Mouse (Mus musculus): ENCODE measurements around the gene 1700028P14Rik.

Gene 1700028P14Rik

DNA sequence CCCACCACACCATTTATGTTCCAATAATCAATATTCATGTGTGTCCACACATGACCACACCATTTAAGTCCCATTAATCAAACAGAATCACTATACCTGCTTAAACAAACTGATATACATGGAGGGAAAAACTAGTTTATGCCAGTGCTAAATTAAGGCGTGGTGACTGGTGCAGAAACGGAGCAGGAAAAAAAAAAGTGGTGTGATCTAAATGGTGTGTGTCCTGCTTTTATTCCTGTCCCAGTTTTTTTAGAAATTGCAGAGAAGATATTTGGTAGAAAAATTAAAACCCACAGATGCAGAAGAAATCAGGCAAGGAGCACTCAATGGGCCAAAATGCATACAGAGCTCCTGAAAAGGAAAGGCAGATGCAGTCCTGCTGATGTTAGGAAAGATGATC lies 44.7 kb downstream of the 1700028P14Rik start:
- DNase-seq (ENCODE audit: low read depth, low spot score), result no peak

DNA sequence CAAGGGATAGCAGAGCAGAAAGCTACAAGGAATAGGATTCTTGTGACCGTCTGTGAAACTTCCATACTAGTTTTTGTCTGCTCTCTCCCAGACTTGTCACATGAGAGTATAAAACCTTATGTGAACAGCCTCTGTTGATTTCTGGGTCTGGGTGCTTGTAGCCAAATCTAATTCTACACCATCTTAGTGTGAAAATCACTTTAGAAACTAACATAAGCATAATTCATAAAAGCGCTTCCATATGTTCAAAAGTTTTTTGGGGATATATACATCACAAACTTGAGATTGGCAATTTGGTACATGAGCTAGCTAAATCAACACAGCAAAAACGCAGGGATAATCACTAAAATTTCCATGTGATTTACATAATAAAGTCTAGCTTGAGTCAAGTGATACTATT lies 57.7 kb downstream of the 1700028P14Rik start:
- no peak for DNase-seq (ENCODE audit: low read depth, low spot score)

DNA sequence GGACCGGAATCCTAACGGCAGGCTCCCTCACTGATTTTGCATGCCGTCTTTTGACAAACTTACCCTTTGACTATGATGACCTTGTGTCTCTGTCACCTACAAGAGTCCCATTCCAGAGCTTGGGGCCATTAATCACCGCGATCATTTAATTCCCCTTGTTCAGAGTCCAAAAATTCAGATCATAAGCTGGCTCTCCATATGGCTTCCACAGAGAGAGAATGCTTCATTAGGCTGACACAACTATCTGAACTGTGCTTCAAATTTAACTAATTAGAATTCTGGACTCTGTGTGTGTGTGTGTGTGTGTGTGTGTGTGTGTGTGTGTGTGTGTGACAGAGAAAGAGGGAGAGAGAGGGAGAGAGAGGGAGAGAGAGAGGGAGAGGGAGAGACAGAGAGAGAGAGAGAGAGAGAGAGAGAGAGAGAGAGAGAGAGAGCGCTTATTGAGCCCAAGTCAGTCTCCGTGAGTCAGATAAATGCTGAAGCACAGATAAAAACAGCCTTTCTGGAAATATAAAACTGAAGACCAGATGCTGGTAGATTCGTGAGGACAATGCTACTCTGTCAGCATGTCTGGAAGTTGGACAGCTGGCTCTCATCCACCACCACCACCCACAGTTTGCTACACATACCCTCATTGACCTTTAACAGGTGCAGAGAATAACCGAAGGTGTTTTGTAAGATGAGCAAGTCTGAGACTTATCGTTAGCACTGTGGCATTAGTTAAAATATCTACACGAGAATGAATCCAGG lies 73.8 kb downstream of the 1700028P14Rik start:
- DNase-seq (ENCODE audit: low read depth, low spot score), result peak; percentile 12

GRCm38 (mm10) chr19:23576685-23577084 lies 75.9 kb downstream of the 1700028P14Rik start:
- no peak for DNase-seq (ENCODE audit: low read depth, low spot score)

- DNase-seq (ENCODE audit: low read depth, low spot score), result no peak
Observed at GRCm38 (mm10) chr19:23563693-23564092, 88.9 kb downstream of the 1700028P14Rik start.

DNA sequence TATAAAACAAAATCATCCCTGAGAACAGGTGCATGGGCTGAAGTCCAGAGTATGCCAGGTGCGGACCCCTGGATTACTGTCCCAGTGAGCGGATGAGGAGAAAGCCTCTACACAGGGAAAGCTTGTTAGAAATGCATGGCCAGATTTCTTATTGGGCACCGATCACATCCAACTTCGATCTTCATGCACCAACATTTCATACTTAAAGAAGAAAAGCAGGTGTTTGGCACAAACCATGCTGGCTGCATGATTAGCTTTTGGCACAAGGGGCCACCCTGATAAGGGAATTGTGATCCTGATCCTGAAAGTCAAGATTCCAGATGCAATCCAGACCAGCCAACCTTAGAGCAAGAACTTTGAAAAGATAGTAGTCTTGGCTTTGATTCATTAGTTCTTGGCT lies 90.0 kb downstream of the 1700028P14Rik start:
- DNase-seq (ENCODE audit: low read depth, low spot score), result no peak

GRCm38 (mm10) chr19:23562061-23562460 lies 90.6 kb downstream of the 1700028P14Rik start:
- no peak for DNase-seq (ENCODE audit: low read depth, low spot score)

GRCm38 (mm10) chr19:23553450-23553849 lies 99.2 kb downstream of the 1700028P14Rik start:
- DNase-seq (ENCODE audit: low read depth, low spot score), result no peak

GRCm38 (mm10) chr19:23545604-23546003 lies 107.0 kb downstream of the 1700028P14Rik start:
- DNase-seq (ENCODE audit: low read depth, low spot score), result no peak

- no peak for DNase-seq (ENCODE audit: low read depth, low spot score)
Observed at GRCm38 (mm10) chr19:23543244-23544004, 109.2 kb downstream of the 1700028P14Rik start.

GRCm38 (mm10) chr19:23542759-23543158 lies 109.9 kb downstream of the 1700028P14Rik start:
- no peak for DNase-seq (ENCODE audit: low read depth, low spot score)

GRCm38 (mm10) chr19:23535700-23536099 lies 116.9 kb downstream of the 1700028P14Rik start:
- no peak for DNase-seq (ENCODE audit: low read depth, low spot score)

DNA sequence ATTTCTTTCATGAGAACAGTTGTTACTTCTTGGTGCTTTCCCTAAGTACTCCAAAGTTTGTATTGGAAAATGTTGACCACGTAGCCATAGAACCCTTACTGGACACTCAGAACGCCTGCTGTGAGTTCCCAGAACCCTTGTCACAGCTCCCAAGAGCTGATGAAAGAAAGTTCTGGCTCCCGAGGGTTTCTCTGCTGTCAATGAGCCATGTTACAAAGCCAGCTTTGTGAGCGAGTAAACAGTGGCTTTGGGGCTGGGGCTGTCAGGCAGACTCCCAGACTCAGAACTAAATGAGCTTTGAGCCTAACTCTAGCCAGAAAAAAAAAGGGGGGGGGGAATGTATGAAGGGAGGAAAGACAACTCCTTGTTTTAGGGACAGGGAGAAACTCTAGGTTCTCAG lies 120.7 kb downstream of the 1700028P14Rik start:
- DNase-seq (ENCODE audit: low read depth, low spot score), result no peak

DNA sequence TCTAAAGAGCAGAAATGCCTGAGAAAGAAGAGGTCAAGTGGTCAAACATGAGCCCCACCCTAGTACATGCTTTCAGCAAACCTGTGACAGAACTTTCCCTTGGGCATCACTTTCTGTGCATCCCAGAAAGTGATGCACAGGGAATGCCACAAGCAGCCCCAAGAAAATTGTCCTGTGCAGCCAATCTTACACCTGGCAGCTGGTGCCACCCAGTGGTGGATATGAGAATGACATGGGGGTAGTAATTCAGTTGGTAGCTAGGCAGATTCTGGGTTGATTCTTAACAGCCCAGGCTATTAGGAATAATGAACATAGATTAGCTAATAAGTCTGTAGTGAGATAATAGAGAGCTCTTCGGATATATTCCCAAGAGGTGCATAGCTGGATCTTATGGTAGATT lies 128.9 kb downstream of the 1700028P14Rik start:
- DNase-seq (ENCODE audit: low read depth, low spot score), result peak; percentile 74

GRCm38 (mm10) chr19:23521831-23522230 lies 130.8 kb downstream of the 1700028P14Rik start:
- DNase-seq (ENCODE audit: low read depth, low spot score), result no peak

DNA sequence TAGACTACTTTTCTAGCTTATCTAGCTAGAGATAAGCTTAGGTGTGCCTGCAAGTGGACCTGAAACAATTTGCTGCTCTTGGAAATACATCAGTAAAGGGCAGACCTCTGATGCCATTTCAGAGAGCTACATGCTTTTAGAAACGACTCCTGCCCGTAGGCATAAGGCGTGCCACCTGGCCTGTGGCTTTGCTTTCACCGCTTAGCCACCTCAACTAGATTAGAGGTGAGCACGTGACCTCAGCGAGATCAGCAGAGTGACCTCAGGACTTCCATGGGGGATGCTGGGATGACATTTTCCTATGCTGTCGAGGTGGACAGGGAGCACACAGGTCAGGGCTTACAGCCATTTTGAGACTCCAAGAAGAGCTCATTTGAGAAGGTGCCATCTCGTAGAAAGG lies 131.5 kb downstream of the 1700028P14Rik start:
- DNase-seq (ENCODE audit: low read depth, low spot score), result no peak

GRCm38 (mm10) chr19:23520629-23521028 lies 132.0 kb downstream of the 1700028P14Rik start:
- DNase-seq (ENCODE audit: low read depth, low spot score), result no peak

DNA sequence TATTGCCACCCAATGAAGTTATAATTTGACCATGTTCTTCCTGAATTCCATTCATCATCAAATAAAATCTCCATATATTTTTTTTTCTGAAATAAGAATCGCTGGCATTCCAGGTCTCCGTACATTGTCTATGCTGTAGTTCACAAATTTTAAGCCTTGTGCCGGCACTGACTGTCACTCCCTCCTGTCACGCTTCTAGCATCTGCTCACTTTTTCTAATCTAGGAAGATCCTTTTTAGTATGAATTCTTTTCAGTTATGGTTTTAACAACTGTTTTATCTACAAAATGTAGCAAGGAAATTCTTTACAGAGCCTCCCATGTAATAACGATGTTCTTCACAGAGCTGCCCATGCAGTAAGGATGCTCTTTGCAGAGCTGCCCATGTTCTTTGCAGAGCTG lies 134.1 kb downstream of the 1700028P14Rik start:
- no peak for DNase-seq (ENCODE audit: low read depth, low spot score)

DNA sequence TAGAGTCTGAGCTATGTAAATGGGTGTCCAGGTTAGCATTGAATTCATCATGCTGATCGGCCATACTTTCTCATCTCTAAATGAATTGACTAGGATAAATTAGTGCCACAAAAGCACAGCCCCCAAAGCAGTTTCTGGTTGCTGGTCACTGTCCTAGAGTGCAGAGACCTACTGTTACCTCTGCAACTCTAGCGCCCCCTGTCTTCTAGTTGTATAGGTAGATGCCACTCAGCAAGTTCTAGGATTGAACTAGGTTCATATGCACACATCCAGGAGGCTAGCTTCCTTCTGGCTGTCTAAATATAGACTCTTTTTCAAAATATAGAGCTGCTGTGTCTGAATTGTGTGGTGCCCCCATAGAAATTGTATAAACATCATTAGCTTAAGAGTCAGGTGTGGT lies 141.3 kb downstream of the 1700028P14Rik start:
- no peak for DNase-seq (ENCODE audit: low read depth, low spot score)
